Mouse (Mus musculus) left cerebral cortex, postnatal 14 days (tissue): Measurements from ENCODE around the gene Rad54l. TPM values are rescaled to one million over a fixed set of nuclear protein-coding genes. Genes with fewer than 3 reads are reported as not detected.

ENCODE experiments used
- total RNA-seq, 2 experiments: library from RNA; stranded (reverse); gene quantifications; 2 replicates each; pipeline ENCODE4 v1.2.3; 2021

The Rad54l gene
- total RNA-seq, 2 experiments from 2014 or later: 0.55 to 0.82 TPM

Other genes starting within 250 kb of the Rad54l start
- gene Kncn, start 239.3 kb downstream of the Rad54l start, total RNA-seq: under 1 TPM; 0.17 to 0.64 TPM
- gene 6430628N08Rik, start 233.0 kb downstream of the Rad54l start, total RNA-seq: under 1 TPM in 1 of 2 experiments, not detected in 1; 0.21 TPM
- under 1 TPM in 1 of 2 experiments, not detected in 1; 0.18 TPM for gene Dmbx1, start 183.8 kb downstream of the Rad54l start, total RNA-seq
- gene Faah, start 105.8 kb downstream of the Rad54l start, total RNA-seq: 10 to 100 TPM; 86.6 to 90.7 TPM
- 1 to 10 TPM; 8.5 to 9.1 TPM for gene Nsun4, start 69.8 kb downstream of the Rad54l start, total RNA-seq
- 100 to 1,000 TPM; 434 to 435 TPM for gene Uqcrh, start 48.6 kb downstream of the Rad54l start, total RNA-seq
- gene Lrrc41, start 48.4 kb downstream of the Rad54l start, total RNA-seq: 10 to 100 TPM; 45.0 to 46.0 TPM
- gene Pomgnt1, start 150 bp upstream of the Rad54l start, total RNA-seq: 10 to 100 TPM; 69.3 to 71.5 TPM
- gene Lurap1, start 27.6 kb upstream of the Rad54l start, total RNA-seq: 10 to 100 TPM; 23.3 to 29.5 TPM
- gene Tspan1, start 43.9 kb upstream of the Rad54l start, total RNA-seq: under 1 TPM in 1 of 2 experiments, not detected in 1; 0.47 TPM
- not detected for gene 1700042G07Rik, start 49.7 kb upstream of the Rad54l start, total RNA-seq
- gene Gm49337, start 49.7 kb upstream of the Rad54l start, total RNA-seq: 1 to 10 TPM in 1 of 2 experiments, not detected in 1; 2.0 TPM
- 10 to 100 TPM; 39.6 to 46.0 TPM for gene Pik3r3, start 97.9 kb upstream of the Rad54l start, total RNA-seq